Mouse (Mus musculus) limb, embryonic 10.5 days (tissue): ENCODE results near the gene Gosr2. TPM values are rescaled to one million over a fixed set of nuclear protein-coding genes. Genes with fewer than 3 reads are reported as not detected.
"Not testable (repeated sequence)": the region's sequence is repeated elsewhere in the genome, so short reads cannot be mapped to it uniquely, and the experiment has no call there.

Source experiments
- DNase-seq: peaks from one replicate; pipeline ENCODE4 v3.0.0-alpha.2; 2017; ENCODE audit warnings: low spot score
- H3K27ac ChIP-seq: fragments of 300-500 bp; sonication (generic); 2 replicates; pipeline ENCODE4 v1.5.1; 2016; ENCODE audit warnings: mild to moderate bottlenecking
- H3K27me3 ChIP-seq: fragments of 300-500 bp; sonication (generic); 2 replicates; pipeline ENCODE4 v1.6.1; 2016; ENCODE audit warnings: low read depth, mild to moderate bottlenecking; ENCODE audit not compliant: poor library complexity, severe bottlenecking
- H3K36me3 ChIP-seq: fragments of 300-500 bp; sonication (generic); 2 replicates; pipeline ENCODE4 v1.6.1; 2016; ENCODE audit warnings: mild to moderate bottlenecking, moderate library complexity
- H3K4me1 ChIP-seq: fragments of 300-500 bp; sonication (generic); 2 replicates; pipeline ENCODE4 v1.6.1; 2016
- H3K4me3 ChIP-seq: fragments of 300-500 bp; sonication (generic); 2 replicates; pipeline ENCODE4 v1.5.1; 2016; ENCODE audit warnings: mild to moderate bottlenecking, moderate library complexity
- H3K9me3 ChIP-seq: fragments of 300-500 bp; sonication (generic); replicated peaks from 2 replicates; pipeline ENCODE4 v1.6.1; 2016; ENCODE audit warnings: mild to moderate bottlenecking
- WGBS: fragments of 180-500 bp; shearing (Covaris S2); methylation state at CpG from one replicate; pipeline ENCODE4 v1.1.7; 2016; 5-methylcytosine and 5-hydroxymethylcytosine counted together
- polyA plus RNA-seq: library from polyadenylated mRNA; unstranded; fragments of >200 nt; fragmentation: Nextera tagmentation; extraction: Ambion mirVana; gene quantifications from 2 replicates; pipeline ENCODE4 v1.2.1, GENCODE M21; 2016

Gene Gosr2
- polyA plus RNA-seq, 1 experiment from 2014 or later, result 108 TPM

DNA sequence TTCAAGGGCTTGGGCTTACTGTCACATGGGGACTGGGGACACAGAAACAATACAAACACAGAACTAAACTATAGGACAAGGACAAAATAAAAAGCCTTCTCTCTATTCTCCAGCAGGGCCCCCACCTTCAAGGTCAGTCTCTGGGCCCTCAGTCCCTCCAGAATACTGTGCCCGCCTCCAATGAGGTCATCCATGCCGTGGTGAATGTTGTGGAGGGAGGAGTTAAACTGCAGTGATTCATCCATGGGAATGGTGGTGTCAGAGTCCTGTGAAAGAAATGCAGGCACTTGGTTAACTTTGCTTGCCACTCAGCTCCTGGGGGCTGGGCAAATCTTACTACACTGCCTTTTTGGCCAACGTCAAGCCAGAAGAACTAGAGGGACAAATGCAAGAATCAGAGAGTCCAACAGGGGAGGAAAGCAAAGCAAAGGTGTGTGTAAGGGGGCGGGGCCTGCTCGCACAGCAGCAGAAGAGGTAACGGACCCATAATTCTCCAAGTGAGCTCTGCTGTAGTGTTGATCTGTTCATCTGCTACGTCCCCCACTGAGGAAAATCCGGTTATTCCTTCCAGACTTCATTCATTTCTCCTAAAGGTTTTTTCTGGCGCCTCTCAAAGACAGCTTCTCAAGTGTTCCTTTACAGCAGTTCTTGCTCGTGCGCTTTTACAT is 13.9 kb downstream of the Gosr2 start:
- WGBS, result 91% methylated on average over 11 of the region's 11 CpGs
- no peaks in the 10 kb centered on the region for H3K27me3 ChIP-seq
- H3K27ac ChIP-seq, result no peak overlapping the region
- no peak for DNase-seq
- H3K4me1 ChIP-seq, result peaks cover 4% of the 10 kb centered on the region; the same call in 1 of the 2 replicates
- no peak overlapping the region for H3K4me3 ChIP-seq
- H3K36me3 ChIP-seq, result peaks cover 98% of the 10 kb centered on the region
- no peaks in the 10 kb centered on the region for H3K9me3 ChIP-seq

DNA sequence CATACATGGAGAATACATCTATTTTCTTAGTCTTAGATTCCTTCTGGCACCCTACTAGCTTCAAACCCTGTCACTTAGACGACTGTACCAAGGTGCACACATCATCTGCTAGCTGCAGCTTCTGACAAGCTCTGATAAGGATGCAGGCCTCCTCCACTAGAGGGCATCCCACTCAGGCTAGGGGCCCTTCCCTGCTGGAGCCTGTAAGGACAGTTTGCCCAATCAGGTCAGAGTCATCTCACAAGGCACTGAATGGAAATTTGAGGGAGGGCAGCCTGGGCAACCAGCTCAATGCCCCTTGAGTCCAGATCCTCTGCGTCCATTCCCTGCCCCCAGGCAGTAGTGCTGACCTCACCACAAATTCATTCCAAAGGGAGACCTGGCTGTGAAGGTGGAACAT is 20.7 kb downstream of the Gosr2 start:
- H3K36me3 ChIP-seq, result peaks cover 71% of the 10 kb centered on the region
- not testable (repeated sequence) for H3K27me3 ChIP-seq, DNase-seq, H3K4me3 ChIP-seq, H3K27ac ChIP-seq, H3K4me1 ChIP-seq, H3K9me3 ChIP-seq
- 44% methylated on average over 2 of the region's 2 CpGs for WGBS

DNA sequence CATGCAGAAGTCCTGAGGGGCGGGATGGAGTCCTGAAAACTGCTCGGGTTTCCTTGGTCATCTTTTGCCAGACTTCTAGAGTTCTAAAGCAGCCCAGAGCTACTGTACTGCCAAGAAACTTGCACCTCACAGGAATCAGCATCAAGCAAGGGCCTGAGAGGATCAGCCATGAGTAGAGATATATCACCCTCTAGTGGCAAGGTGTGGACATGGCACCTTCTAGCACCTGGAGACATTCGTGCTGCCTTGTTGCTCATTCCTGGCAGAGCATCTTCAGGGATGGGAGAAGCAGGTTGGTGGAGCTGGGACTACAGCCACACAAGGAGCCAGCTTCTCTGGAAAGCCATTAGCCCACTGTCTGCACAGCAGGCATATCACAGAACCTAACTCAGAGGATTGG is 22.1 kb downstream of the Gosr2 start:
- H3K27me3 ChIP-seq, result no peaks in the 10 kb centered on the region
- peak; percentile 66 for DNase-seq
- H3K36me3 ChIP-seq, result peaks cover 56% of the 10 kb centered on the region
- no peaks in the 10 kb centered on the region for H3K4me1 ChIP-seq
- whole genome bisulfite sequencing, result 37% methylated on average over 3 of the region's 3 CpGs
- H3K4me3 ChIP-seq, result no peak overlapping the region
- H3K27ac ChIP-seq, result no peak overlapping the region
- H3K9me3 ChIP-seq, result no peaks in the 10 kb centered on the region

DNA sequence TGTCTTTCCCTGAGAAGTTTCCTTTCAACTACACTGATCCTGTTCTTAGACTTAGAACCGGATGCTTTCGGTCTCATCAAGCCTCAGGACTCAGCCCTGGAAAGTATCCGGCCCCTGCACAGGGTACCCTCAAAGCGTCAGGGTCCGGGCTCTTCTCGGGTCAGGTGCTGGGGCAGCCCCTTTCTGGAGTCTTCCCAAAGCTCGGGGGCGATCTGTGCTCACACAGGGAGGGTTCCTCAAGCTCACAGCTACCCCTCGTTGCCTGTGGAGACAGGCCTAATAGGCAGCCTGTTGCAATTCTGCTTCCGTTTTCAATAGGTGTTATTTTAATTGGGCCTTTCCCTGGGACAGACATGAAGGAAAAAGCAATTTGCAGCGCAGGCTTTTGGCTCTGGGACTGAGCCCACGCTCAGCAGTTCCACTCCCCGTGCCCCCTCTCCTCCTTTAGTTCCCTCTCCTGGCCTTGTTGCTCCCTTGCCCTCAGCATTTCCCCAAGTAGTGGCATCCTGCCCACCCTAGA is 30.7 kb downstream of the Gosr2 start:
- Histone ChIP-seq H3K36me3 (no peaks in the 10 kb centered on the region), H3K4me3 (no peak overlapping the region), H3K4me1 (peaks cover 25% of the 10 kb centered on the region), H3K27me3 (peaks cover 4% of the 10 kb centered on the region; the same call in 1 of the 2 replicates), H3K27ac (no peak overlapping the region), H3K9me3 (no peaks in the 10 kb centered on the region)
- WGBS, result 60% methylated on average over 13 of the region's 13 CpGs
- no peak for DNase-seq

DNA sequence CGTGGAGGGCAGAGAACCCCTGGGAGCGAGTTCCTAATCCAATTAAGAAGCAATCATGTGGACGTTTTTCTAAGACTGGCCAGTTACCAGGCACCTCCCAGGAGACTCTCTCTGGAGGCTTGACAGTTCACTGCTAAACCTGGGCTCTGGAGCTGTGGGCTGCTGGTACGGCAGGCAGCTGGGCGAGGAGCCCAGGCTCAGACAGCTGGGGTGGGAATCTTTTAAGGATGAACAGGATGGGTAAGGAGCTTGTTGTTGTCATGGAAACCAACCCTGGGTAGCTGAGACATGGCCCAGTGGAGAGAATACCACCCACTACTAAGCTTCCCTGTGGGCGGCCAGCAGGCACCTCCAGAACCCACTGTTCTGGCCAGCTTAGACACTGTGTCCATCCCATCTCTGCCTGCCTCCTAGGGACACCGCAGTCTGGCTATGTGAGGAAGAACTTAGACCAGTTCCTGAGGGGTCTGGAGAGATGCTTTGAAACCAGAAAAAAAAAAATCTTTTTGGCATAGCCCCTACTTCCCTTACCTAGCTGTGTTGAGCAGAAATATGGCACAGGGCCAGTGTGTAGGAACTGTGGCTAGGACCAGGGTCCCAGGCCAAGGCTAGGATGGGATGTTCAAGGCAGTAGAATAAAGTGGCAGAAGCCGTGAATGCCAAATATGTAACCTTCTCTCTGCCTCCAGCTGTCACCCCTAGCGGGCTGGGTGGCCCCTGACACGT is 31.4 kb downstream of the Gosr2 start:
- DNase-seq, result no peak
- Histone ChIP-seq H3K27me3 (peaks cover 4% of the 10 kb centered on the region; the same call in 1 of the 2 replicates), H3K9me3 (no peaks in the 10 kb centered on the region)

DNA sequence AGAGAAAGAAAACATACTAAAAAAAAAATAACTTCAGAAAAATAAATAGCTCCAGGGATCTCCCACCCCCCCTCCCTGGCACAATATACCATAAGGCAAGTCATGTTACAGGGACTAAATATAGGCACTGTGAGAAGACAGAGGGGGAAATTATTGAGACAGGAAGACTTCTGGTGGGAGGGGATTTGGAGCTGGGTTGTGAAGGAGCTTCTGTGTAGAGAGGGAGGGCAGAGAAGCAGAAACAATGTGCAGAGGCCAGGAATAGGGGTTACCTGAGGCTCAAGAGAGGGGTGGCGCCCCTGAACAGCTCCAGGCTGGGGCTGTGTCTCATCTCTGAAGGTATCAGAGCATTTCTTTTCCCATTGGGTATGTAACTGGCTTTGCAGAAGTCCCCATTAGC is 32.0 kb downstream of the Gosr2 start:
- Histone ChIP-seq H3K36me3 (no peaks in the 10 kb centered on the region), H3K4me1 (peaks cover 25% of the 10 kb centered on the region), H3K9me3 (no peaks in the 10 kb centered on the region), H3K27me3 (peaks cover 4% of the 10 kb centered on the region; the same call in 1 of the 2 replicates), H3K4me3 (no peak overlapping the region), H3K27ac (no peak overlapping the region)
- 60% methylated on average over 1 of the region's 1 CpGs for WGBS
- DNase-seq, result no peak

More for the DNA sequence above, 31.4 kb downstream of the Gosr2 start:
- Histone ChIP-seq H3K4me1 (peaks cover 25% of the 10 kb centered on the region), H3K27ac (no peak overlapping the region), H3K4me3 (no peak overlapping the region), H3K36me3 (no peaks in the 10 kb centered on the region)
- WGBS, result 44% methylated on average over 10 of the region's 10 CpGs

DNA sequence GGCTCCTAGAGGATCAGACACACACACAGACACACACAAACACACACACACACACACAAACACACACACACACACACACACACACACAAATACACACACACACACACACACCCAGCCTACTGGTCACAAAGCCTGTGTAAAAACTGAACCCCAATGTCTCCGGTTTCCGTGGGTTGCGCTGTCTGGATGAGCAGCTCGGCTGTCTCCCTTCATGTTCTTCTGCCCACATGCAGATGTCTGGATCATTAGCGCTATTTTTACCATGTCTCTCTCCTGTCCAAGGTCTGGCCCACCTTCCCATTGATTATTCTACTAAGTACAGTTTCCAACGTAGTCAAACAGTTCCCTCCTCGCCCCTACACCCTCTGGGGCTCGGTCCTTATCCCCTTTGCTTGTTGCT is 34.6 kb downstream of the Gosr2 start:
- Histone ChIP-seq H3K9me3 (no peaks in the 10 kb centered on the region), H3K27me3 (peaks cover 4% of the 10 kb centered on the region; the same call in 1 of the 2 replicates), H3K36me3 (no peaks in the 10 kb centered on the region), H3K4me3 (no peak overlapping the region), H3K4me1 (peaks cover 25% of the 10 kb centered on the region), H3K27ac (no peak overlapping the region)
- no peak for DNase-seq
- WGBS, result 89% methylated on average over 8 of the region's 8 CpGs

DNA sequence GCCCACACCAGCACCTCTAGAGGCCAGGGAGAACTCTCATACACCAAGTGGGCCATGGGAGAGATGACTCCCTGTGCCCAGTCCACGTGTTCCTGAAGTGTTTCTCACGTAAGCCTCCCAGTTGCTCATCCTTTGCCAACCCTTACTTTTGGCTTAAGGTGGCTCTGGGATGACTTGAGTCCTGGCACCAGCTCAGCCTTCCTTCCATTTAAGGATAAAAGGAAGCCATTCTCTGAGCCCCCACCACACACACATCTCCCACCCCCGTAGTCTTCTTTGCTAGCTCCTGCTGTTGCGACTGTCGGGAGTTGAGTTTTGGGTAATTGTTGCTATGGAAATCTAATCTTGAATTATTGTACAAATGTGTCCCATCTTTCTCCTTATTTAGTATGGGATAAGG is 35.2 kb downstream of the Gosr2 start:
- DNase-seq, result no peak
- Histone ChIP-seq H3K4me1 (peaks cover 25% of the 10 kb centered on the region), H3K9me3 (no peaks in the 10 kb centered on the region), H3K36me3 (no peaks in the 10 kb centered on the region), H3K27me3 (peaks cover 4% of the 10 kb centered on the region; the same call in 1 of the 2 replicates), H3K4me3 (no peak overlapping the region), H3K27ac (no peak overlapping the region)
- WGBS, result 90% methylated on average over 5 of the region's 5 CpGs

DNA sequence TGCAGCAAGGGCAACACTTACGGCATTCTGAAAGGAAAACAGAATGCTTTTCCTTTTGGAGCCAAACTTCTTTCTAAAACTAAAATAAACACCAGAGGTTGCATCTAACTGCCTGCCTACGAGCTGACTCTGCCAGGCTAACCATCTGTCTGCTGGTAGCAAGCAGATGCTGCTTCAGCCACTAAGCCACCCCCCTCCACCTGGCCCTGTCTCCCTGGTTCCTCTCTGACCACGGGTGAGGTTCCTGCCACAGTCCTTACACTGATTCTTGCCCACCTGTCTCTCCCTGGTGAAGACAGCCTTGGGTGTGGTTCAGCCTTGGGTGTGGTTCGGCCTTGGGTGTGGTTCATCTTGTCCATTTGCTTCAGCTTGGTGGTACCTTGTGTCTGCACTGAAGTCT is 35.8 kb downstream of the Gosr2 start:
- Histone ChIP-seq H3K4me3 (no peak overlapping the region), H3K4me1 (peaks cover 18% of the 10 kb centered on the region), H3K27me3 (peaks cover 2% of the 10 kb centered on the region; the same call in 1 of the 2 replicates), H3K36me3 (no peaks in the 10 kb centered on the region), H3K9me3 (no peaks in the 10 kb centered on the region), H3K27ac (no peak overlapping the region)
- WGBS, result 68% methylated on average over 4 of the region's 4 CpGs
- no peak for DNase-seq

DNA sequence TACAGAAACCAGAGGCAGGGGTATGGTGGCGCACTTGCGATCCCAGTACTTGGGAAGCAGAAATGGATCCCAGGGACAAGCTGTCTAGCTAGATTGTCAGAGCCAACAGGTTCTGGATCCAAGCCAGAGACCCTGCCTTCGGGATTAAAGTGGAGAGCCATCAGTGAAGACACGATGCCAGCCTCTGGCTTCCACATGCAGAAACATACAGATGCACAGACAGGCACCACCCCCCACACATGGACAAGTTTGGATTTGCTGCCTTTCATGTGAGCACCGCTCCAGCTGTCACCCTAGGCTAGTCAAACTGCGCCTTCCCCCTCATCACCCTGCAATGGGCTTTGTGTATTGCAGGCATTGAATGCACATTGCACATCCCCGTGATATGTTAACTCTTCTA is 39.5 kb downstream of the Gosr2 start:
- Histone ChIP-seq H3K9me3 (no peaks in the 10 kb centered on the region), H3K27me3 (peaks cover 37% of the 10 kb centered on the region), H3K36me3 (no peaks in the 10 kb centered on the region), H3K4me1 (no peaks in the 10 kb centered on the region), H3K27ac (no peak overlapping the region), H3K4me3 (no peak overlapping the region)
- 93% methylated on average over 7 of the region's 7 CpGs for WGBS
- DNase-seq, result no peak

DNA sequence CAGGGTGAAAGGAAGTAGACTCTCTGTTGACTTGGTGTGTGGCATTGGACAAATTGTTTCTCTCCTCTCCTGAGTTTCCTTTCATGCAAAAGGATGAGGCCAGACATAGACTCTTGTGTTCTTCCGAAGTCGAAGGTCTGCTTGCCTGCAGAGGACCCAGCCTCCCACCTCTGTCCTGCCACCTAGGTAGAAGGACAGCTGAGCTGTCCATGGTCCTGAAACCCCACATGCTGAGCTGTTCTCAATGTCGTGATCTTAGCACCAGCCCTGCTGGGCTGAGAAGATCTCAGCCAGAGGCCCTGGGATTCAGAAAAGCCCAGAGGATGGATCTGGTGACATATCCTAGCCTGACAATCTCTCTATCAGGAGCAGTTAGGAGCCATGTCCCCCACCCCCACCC is 41.2 kb downstream of the Gosr2 start:
- 14% methylated on average over 3 of the region's 3 CpGs for WGBS
- H3K36me3 ChIP-seq, result no peaks in the 10 kb centered on the region
- peak; percentile 83 for DNase-seq
- no peak overlapping the region for H3K27ac ChIP-seq
- H3K4me1 ChIP-seq, result no peaks in the 10 kb centered on the region
- peaks cover 54% of the 10 kb centered on the region for H3K27me3 ChIP-seq
- no peaks in the 10 kb centered on the region for H3K9me3 ChIP-seq
- H3K4me3 ChIP-seq, result no peak overlapping the region

DNA sequence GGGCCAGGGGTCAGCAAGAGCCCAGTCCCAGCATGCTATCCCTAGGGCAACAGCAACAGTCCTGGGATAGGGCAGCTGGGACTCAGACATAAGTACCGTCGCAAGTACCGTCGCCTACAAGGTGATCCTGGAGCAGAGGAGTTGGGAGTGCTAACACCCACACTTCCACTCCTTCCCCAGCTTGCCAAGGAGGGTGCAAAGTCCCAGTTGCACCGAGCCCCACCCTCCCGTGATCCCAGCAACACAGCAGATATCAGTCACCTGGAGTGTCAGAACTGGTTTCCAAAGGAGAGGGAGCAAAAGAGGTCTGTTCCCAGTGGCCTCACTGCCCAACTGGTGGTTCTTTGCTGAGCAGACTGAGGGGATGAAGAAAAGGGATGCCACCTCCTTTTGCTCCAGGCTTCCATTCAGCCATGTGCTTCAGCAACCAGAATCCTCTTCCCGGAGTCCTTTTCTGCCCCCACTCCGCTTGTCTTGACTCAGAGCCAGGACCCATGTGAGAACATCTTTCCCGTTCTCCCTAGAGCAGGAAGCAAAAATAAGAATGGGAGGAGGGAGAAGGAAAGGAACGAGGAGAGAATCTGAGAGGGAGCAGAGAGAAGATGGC is 44.2 kb downstream of the Gosr2 start:
- Histone ChIP-seq H3K27ac (no peak overlapping the region), H3K36me3 (no peaks in the 10 kb centered on the region), H3K4me3 (no peak overlapping the region), H3K4me1 (peaks cover 18% of the 10 kb centered on the region), H3K9me3 (no peaks in the 10 kb centered on the region), H3K27me3 (peaks cover 85% of the 10 kb centered on the region)
- no peak for DNase-seq
- 77% methylated on average over 10 of the region's 10 CpGs for WGBS

DNA sequence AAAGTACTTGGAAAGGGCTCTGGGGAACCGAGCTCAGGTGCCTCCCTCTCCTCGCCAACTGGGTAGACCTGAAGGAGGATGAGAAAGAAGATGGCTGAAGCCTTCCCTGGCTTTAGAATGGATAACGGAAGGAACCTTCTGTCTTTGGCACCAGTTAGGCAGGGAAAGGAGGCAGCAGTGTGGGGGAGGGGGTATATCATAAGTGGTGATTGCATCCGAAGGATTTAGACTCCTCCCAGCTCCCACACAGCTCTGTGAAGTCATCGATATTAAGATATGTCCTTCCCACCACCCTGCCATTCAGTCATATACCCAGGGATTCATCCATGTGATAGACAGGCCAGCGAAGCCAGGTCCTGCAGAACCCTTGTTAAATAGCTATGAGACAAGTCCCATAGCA is 46.3 kb downstream of the Gosr2 start:
- Histone ChIP-seq H3K27me3 (peaks cover 98% of the 10 kb centered on the region), H3K9me3 (no peaks in the 10 kb centered on the region), H3K27ac (no peak overlapping the region), H3K4me3 (no peak overlapping the region), H3K4me1 (peaks cover 35% of the 10 kb centered on the region), H3K36me3 (no peaks in the 10 kb centered on the region)
- 79% methylated on average over 6 of the region's 6 CpGs for WGBS
- DNase-seq, result no peak
